Mouse (Mus musculus) thymus, postnatal 0 days (tissue): ENCODE data around the gene Zfp280d. TPM values are rescaled to one million over a fixed set of nuclear protein-coding genes. Genes with fewer than 3 reads are reported as not detected.

Source experiments
- polyA plus RNA-seq: library from polyadenylated mRNA; unstranded; fragments of >200 nt; fragmentation: Nextera tagmentation; extraction: Ambion mirVana; gene quantifications from 2 replicates; pipeline ENCODE4 v1.2.1, GENCODE M21; 2015

Gene Zfp280d
- polyA plus RNA-seq, 1 experiment from 2014 or later = 73.3 TPM

Other genes starting within 250 kb of the Zfp280d start
- 110 and 142 TPM in 2 replicates for gene Tcf12, start 163.0 kb upstream of the Zfp280d start, polyA plus RNA-seq
- 81.1 and 91.3 TPM in 2 replicates for gene Mns1, start 163.2 kb downstream of the Zfp280d start, polyA plus RNA-seq
- gene Tex9, start 217.4 kb downstream of the Zfp280d start, polyA plus RNA-seq = 30.4 and 32.3 TPM in 2 replicates